Mouse (Mus musculus) E14TG2a.4 (cell line): ENCODE results near the gene Nipsnap2.

Experiments used
- CTCF ChIP-seq: conservative IDR thresholded peaks from 2 replicates; pipeline ENCODE4 v1.5.1; 2014; ENCODE audit warnings: low read length
- NANOG ChIP-seq: IDR thresholded peaks from 2 replicates; pipeline ENCODE4 v1.6.1; 2014; ENCODE audit warnings: borderline replicate concordance, low read length, mixed read lengths
- POU5F1 ChIP-seq: IDR thresholded peaks from 2 replicates; pipeline ENCODE4 v1.6.1; 2014; ENCODE audit warnings: low read length, borderline replicate concordance

DNA sequence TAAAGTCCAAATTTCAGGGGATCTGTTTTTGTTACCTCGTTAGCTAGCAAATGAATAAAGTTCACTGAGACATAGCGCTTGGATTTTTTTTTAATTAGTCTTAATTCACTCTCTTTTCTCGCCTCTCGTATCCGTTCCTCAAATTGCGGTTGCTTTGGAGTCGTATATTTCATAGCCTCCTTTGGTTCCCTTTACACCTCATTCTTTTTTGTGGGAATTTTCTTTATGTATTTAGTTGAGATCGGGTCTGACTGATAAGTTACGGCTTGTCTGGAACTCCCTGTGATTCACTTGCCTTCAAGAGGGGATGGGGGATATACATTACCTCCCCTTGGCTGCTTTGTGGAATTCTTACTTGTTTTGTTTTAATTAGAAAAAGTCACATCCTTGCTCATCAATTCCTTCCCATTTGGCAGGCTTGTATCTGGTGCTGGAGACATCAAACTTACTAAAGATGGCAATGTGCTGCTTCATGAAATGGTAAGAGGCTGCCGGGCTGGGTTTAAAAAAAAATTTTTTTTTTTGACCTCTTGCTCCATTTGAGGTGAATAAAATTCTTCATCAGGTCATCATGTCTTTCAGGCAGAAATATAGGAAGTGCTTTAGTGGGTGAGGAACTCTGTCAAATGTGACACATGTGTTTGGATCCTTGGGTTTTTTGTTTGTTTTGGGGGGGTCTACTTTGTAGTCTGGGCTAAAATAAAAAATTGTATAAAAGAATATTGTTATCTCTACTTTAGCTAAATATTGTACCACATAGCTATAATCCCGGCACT, 63.1 kb downstream of the Nipsnap2 start:
- no peak for TF ChIP-seq CTCF
- TF ChIP-seq NANOG: no peak
- TF ChIP-seq POU5F1: no peak
